Mouse (Mus musculus) forebrain, embryonic 12.5 days (tissue): Measurements from ENCODE around the gene Olfr190. TPM values are rescaled to one million over a fixed set of nuclear protein-coding genes. Genes with fewer than 3 reads are reported as not detected.
"Not testable (repeated sequence)": the region's sequence is repeated elsewhere in the genome, so short reads cannot be mapped to it uniquely, and the experiment has no call there.

Experiments used
- ATAC-seq: fragments of 200-750 bp; cut with Nextera tagmentation; 2 replicates; pipeline ENCODE4 v1.8.0; 2017; ENCODE audit warnings: moderate TSS enrichment; ENCODE audit not compliant: low FRiP score
- H3K27ac ChIP-seq: fragments of 300-500 bp; sonication (generic); 2 replicates; pipeline ENCODE4 v1.5.1; 2016; ENCODE audit warnings: mild to moderate bottlenecking
- H3K27me3 ChIP-seq: fragments of 300-500 bp; sonication (generic); 2 replicates; pipeline ENCODE4 v1.6.1; 2016; ENCODE audit warnings: mild to moderate bottlenecking
- H3K36me3 ChIP-seq: fragments of 300-500 bp; sonication (generic); replicated peaks from 2 replicates; pipeline ENCODE4 v1.6.1; 2016; ENCODE audit warnings: mild to moderate bottlenecking
- H3K4me1 ChIP-seq: fragments of 300-500 bp; sonication (generic); 2 replicates; pipeline ENCODE4 v1.6.1; 2016
- H3K4me2 ChIP-seq: fragments of 300-500 bp; sonication (generic); 2 replicates; pipeline ENCODE4 v1.6.1; 2016; ENCODE audit warnings: mild to moderate bottlenecking, moderate library complexity
- H3K4me3 ChIP-seq: fragments of 300-500 bp; sonication (generic); replicated peaks from 2 replicates; pipeline ENCODE4 v1.5.1; 2016; ENCODE audit warnings: mild to moderate bottlenecking
- H3K9ac ChIP-seq: fragments of 300-500 bp; sonication (generic); 2 replicates; pipeline ENCODE4 v1.6.1; 2016; ENCODE audit warnings: mild to moderate bottlenecking
- H3K9me3 ChIP-seq: fragments of 300-500 bp; sonication (generic); 2 replicates; pipeline ENCODE4 v1.6.1; 2016
- WGBS: fragments of 180-500 bp; shearing (Covaris S2); methylation state at CpG from one replicate; pipeline ENCODE4 v1.1.7; 2016; 5-methylcytosine and 5-hydroxymethylcytosine counted together
- polyA plus RNA-seq: library from polyadenylated mRNA; unstranded; fragments of >200 nt; fragmentation: Nextera tagmentation; extraction: Ambion mirVana; gene quantifications from 2 replicates; pipeline ENCODE4 v1.2.1, GENCODE M21; 2016

Olfr190 gene
- polyA plus RNA-seq, result not detected in 2 replicates

- Histone ChIP-seq H3K27ac (no peak within 1 kb of the TSS), H3K9ac (no peak within 1 kb of the TSS), H3K4me1 (no peaks in the 10 kb centered on the region), H3K9me3 (no peaks in the 10 kb centered on the region), H3K36me3 (no peaks in the 10 kb centered on the region), H3K27me3 (no peaks in the 10 kb centered on the region), H3K4me2 (no peak within 1 kb of the TSS), H3K4me3 (no peak within 1 kb of the TSS)
- no peak for ATAC-seq
- WGBS, result 92% methylated on average over 5 of the region's 5 CpGs
These were observed at the start of gene Olfr190 for GRCm38 (mm10) chr16:59077905-59078304. TSS of gene Olfr190 (minus strand) at chr16:59078005.

GRCm38 (mm10) chr16:59120969-59121368, 43.2 kb upstream of the Olfr190 start, which contains the start of gene Olfr194:
TSS of gene Olfr194 (minus strand) at chr16:59121069.
- no peak within 1 kb of the TSS for H3K4me3 ChIP-seq
- no peak within 1 kb of the TSS for H3K9ac ChIP-seq
- no peaks in the 10 kb centered on the region for H3K9me3 ChIP-seq
- H3K27ac ChIP-seq, result no peak within 1 kb of the TSS
- no peaks in the 10 kb centered on the region for H3K36me3 ChIP-seq
- H3K27me3 ChIP-seq, result no peaks in the 10 kb centered on the region
- H3K4me2 ChIP-seq, result no peak within 1 kb of the TSS
- no peak for ATAC-seq
- H3K4me1 ChIP-seq, result no peaks in the 10 kb centered on the region

- Histone ChIP-seq H3K4me1 (no peaks in the 10 kb centered on the region), H3K36me3 (no peaks in the 10 kb centered on the region), H3K27ac (no peak within 1 kb of the TSS), H3K27me3 (no peaks in the 10 kb centered on the region), H3K4me3 (no peak within 1 kb of the TSS), H3K4me2 (no peak within 1 kb of the TSS), H3K9ac (no peak within 1 kb of the TSS), H3K9me3 (no peaks in the 10 kb centered on the region)
- no peak for ATAC-seq
- WGBS, result 89% methylated on average over 1 of the region's 1 CpGs
These were observed 34.0 kb upstream of the Olfr190 start, which contains the start of gene Olfr193 for GRCm38 (mm10) chr16:59111781-59112180. TSS of gene Olfr193 (minus strand) at chr16:59111881.

- not testable (repeated sequence) for H3K36me3 ChIP-seq, H3K9ac ChIP-seq, ATAC-seq, H3K9me3 ChIP-seq, H3K27ac ChIP-seq, H3K27me3 ChIP-seq, H3K4me1 ChIP-seq, H3K4me3 ChIP-seq, H3K4me2 ChIP-seq
- WGBS, result 75% methylated on average over 5 of the region's 5 CpGs
These were observed 30.7 kb upstream of the Olfr190 start for GRCm38 (mm10) chr16:59108522-59108921.

- Histone ChIP-seq H3K36me3 (no peaks in the 10 kb centered on the region), H3K9ac (no peak overlapping the region), H3K4me1 (no peaks in the 10 kb centered on the region), H3K9me3 (no peaks in the 10 kb centered on the region), H3K4me3 (no peak overlapping the region), H3K4me2 (no peak overlapping the region), H3K27ac (no peak overlapping the region), H3K27me3 (no peaks in the 10 kb centered on the region)
- no peak for ATAC-seq
- 79% methylated on average over 2 of the region's 2 CpGs for WGBS
These were observed 27.5 kb upstream of the Olfr190 start for GRCm38 (mm10) chr16:59105312-59105711.

GRCm38 (mm10) chr16:59089722-59090121, 11.9 kb upstream of the Olfr190 start, which contains the start of gene Olfr191:
TSS of gene Olfr191 (minus strand) at chr16:59089822.
- not testable (repeated sequence) for H3K27ac ChIP-seq, H3K4me2 ChIP-seq, H3K4me3 ChIP-seq, H3K27me3 ChIP-seq, H3K4me1 ChIP-seq, H3K36me3 ChIP-seq, H3K9ac ChIP-seq, H3K9me3 ChIP-seq, ATAC-seq
- 55% methylated on average over 1 of the region's 1 CpGs for WGBS

GRCm38 (mm10) chr16:59081113-59081512, 3.3 kb upstream of the Olfr190 start:
- not testable (repeated sequence) for ATAC-seq, H3K36me3 ChIP-seq, H3K4me1 ChIP-seq, H3K27ac ChIP-seq, H3K27me3 ChIP-seq, H3K9me3 ChIP-seq, H3K9ac ChIP-seq, H3K4me2 ChIP-seq, H3K4me3 ChIP-seq
- WGBS, result 86% methylated on average over 2 of the region's 2 CpGs

GRCm38 (mm10) chr16:59073520-59073919, 4.3 kb downstream of the Olfr190 start:
- H3K9ac ChIP-seq, result no peak overlapping the region
- H3K27ac ChIP-seq, result no peak overlapping the region
- no peaks in the 10 kb centered on the region for H3K36me3 ChIP-seq
- H3K27me3 ChIP-seq, result no peaks in the 10 kb centered on the region
- H3K4me2 ChIP-seq, result no peak overlapping the region
- ATAC-seq, result no peak
- no peak overlapping the region for H3K4me3 ChIP-seq
- no peaks in the 10 kb centered on the region for H3K4me1 ChIP-seq
- WGBS, result 97% methylated on average over 1 of the region's 1 CpGs
- no peaks in the 10 kb centered on the region for H3K9me3 ChIP-seq

GRCm38 (mm10) chr16:59071755-59072154, 6.0 kb downstream of the Olfr190 start:
- no peak for ATAC-seq
- no peak overlapping the region for H3K27ac ChIP-seq
- no peaks in the 10 kb centered on the region for H3K36me3 ChIP-seq
- no peak overlapping the region for H3K4me3 ChIP-seq
- no peak overlapping the region for H3K4me2 ChIP-seq
- H3K4me1 ChIP-seq, result no peaks in the 10 kb centered on the region
- H3K27me3 ChIP-seq, result no peaks in the 10 kb centered on the region
- no peak overlapping the region for H3K9ac ChIP-seq
- no peaks in the 10 kb centered on the region for H3K9me3 ChIP-seq

GRCm38 (mm10) chr16:59062411-59062810, 15.4 kb downstream of the Olfr190 start:
- H3K27ac ChIP-seq, H3K36me3 ChIP-seq, H3K9me3 ChIP-seq, H3K4me2 ChIP-seq, H3K27me3 ChIP-seq, ATAC-seq, H3K9ac ChIP-seq, H3K4me3 ChIP-seq, H3K4me1 ChIP-seq: not testable (repeated sequence)
- WGBS, result 84% methylated on average over 3 of the region's 3 CpGs

- ATAC-seq, H3K36me3 ChIP-seq: not testable (repeated sequence)
- WGBS, result 97% methylated on average over 2 of the region's 2 CpGs
These were observed 28.5 kb downstream of the Olfr190 start for GRCm38 (mm10) chr16:59049286-59049685.

GRCm38 (mm10) chr16:59048860-59049259, 28.9 kb downstream of the Olfr190 start:
- no peaks in the 10 kb centered on the region for H3K4me1 ChIP-seq
- H3K27ac ChIP-seq, result no peak overlapping the region
- no peak overlapping the region for H3K4me3 ChIP-seq
- no peak overlapping the region for H3K4me2 ChIP-seq
- no peaks in the 10 kb centered on the region for H3K27me3 ChIP-seq
- 84% methylated on average over 1 of the region's 1 CpGs for WGBS
- no peaks in the 10 kb centered on the region for H3K9me3 ChIP-seq
- H3K9ac ChIP-seq, result no peak overlapping the region
- no peaks in the 10 kb centered on the region for H3K36me3 ChIP-seq
- no peak for ATAC-seq

More at GRCm38 (mm10) chr16:59049286-59049685, 28.5 kb downstream of the Olfr190 start:
- H3K27me3 ChIP-seq, H3K9ac ChIP-seq, H3K4me2 ChIP-seq, H3K27ac ChIP-seq, H3K4me1 ChIP-seq, H3K4me3 ChIP-seq, H3K9me3 ChIP-seq: not testable (repeated sequence)

- no peaks in the 10 kb centered on the region for H3K9me3 ChIP-seq
- no peaks in the 10 kb centered on the region for H3K4me1 ChIP-seq
- H3K4me2 ChIP-seq, result no peak overlapping the region
- no peak for ATAC-seq
- H3K4me3 ChIP-seq, result no peak overlapping the region
- no peaks in the 10 kb centered on the region for H3K27me3 ChIP-seq
- no peak overlapping the region for H3K9ac ChIP-seq
- no peaks in the 10 kb centered on the region for H3K36me3 ChIP-seq
- H3K27ac ChIP-seq, result no peak overlapping the region
- WGBS, result 73% methylated on average over 4 of the region's 4 CpGs
These were observed 30.2 kb downstream of the Olfr190 start for GRCm38 (mm10) chr16:59047579-59047978.
